Mouse (Mus musculus) right cerebral cortex, adult 2 months (tissue): ENCODE results near the gene Zfp384.

Experiments
- DNase-seq, 2 experiments: peaks; one replicate each; pipeline ENCODE4 v3.0.0; 2021 to 2022; ENCODE audit warnings: low spot score in 2 of 2

Zfp384 gene

GRCm38 (mm10) chr6:125081797-125082560, 73.0 kb downstream of the Zfp384 start:
- DNase-seq, result peak; percentile 72 to 78

GRCm38 (mm10) chr6:125082801-125083386, 73.9 kb downstream of the Zfp384 start:
- DNase-seq, result no peak

DNA sequence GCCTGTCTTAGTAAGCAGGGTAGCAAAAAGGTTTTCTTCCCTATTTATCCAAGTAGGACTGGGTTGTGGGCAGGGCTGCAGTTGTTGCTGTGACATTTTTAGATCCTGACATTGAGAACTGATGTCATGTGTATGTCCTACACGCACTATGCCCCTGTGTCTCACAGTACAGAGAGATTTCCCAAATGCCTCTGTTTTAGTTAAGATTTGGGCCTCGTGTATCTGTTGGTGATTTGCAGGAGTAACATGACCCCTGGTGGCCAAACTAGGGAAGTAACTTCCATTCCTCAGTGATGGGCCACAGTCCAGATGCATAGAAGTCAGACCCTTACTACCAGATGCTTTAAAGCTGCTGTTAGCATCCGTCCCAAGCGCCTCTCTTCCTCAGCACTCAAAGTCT, 75.5 kb downstream of the Zfp384 start:
- DNase-seq, result peak; percentile 68 to 81
